Mouse (Mus musculus) brain, embryonic 14.5 days (tissue): ENCODE data around the gene Ttll6. TPM values are rescaled to one million over a fixed set of nuclear protein-coding genes. Genes with fewer than 3 reads are reported as not detected.

ENCODE experiments used
- DNase-seq: peaks from one replicate; pipeline ENCODE4 v3.0.0-alpha.2; 2011; ENCODE audit warnings: low read depth
- CTCF ChIP-seq: fragments of 200-500 bp; IDR thresholded peaks from 2 replicates; pipeline ENCODE4 v1.5.1; 2012; ENCODE audit warnings: inconsistent platforms, mild to moderate bottlenecking, moderate library complexity, borderline replicate concordance; ENCODE audit not compliant: insufficient read depth, insufficient read length; ENCODE audit errors: extremely low read depth
- POLR2A ChIP-seq: fragments of 200-500 bp; IDR thresholded peaks from 2 replicates; pipeline ENCODE4 v1.6.1; 2012; ENCODE audit warnings: mild to moderate bottlenecking, inconsistent platforms, borderline replicate concordance; ENCODE audit not compliant: poor library complexity, insufficient read depth, insufficient read length, severe bottlenecking; ENCODE audit errors: extremely low read depth
- polyA plus RNA-seq: library from polyadenylated mRNA; depleted of rRNA; stranded (reverse); fragments of >200 nt; gene quantifications from 2 replicates; pipeline ENCODE4 v1.2.3, GENCODE M21; 2012

Gene Ttll6
- polyA plus RNA-seq, 1 experiment = 0.86 TPM

DNA sequence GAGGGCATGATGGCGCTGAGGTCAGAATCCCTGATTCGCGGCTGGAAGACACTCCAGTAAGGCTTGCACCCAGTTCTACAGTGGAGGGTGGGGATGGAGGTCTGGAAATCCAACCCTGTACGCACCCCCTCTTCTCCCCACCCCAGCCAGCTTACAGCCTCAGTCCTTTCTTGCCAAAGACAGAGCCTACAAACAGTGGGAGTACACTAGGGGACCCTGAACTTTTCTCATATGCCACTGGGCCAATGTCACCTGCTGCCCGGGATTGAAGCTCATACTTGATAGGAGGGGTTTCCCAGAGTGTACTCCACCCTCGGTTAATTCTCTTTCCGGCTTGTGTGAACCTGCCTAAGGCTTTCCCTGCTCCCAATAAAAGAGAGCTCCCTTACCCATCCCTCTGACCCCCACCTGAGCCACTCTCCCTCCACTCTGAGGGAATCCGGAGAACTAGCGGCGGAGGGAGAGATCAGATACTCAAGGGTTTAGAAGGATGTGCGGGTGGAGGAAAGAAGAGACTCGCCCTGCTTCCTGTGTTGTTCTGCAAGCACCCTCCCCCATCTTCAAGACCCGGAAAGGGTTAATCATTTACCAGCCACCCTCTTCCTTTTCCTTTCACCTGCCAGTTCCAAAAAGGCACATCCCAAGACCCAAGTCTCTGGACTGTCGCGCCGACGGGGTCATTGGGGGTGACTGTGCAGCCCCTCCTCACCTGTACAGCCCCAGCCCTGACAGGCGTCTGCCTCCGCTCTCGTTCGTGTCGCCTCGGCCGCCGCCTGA is 39.1 kb downstream of the Ttll6 start:
- no peak for TF ChIP-seq POLR2A
- no peak for TF ChIP-seq CTCF
- no peak for DNase-seq

GRCm38 (mm10) chr11:96173288-96173840 is 39.8 kb downstream of the Ttll6 start:
- TF ChIP-seq POLR2A (no peak), CTCF (no peak)
- no peak for DNase-seq

DNA sequence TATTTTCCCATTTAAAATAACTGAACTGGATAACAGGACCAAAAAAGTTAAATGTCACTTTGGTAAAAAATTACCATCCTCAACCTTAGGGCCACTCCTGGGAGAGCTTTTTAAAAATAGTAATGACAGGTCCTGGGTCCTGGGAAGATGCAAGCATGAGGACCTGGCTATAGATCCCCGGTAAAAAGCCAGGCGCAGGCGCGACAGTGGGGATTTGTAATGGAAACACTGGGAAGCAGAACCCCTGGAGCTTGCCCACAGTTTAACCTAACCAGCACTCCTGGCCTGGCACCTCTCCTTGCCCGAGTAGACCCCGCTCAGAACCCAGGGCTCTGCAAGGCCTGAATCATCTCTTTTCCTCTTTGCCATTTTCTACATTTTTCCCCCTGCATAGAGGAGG is 41.3 kb downstream of the Ttll6 start:
- TF ChIP-seq CTCF (no peak), POLR2A (no peak)
- no peak for DNase-seq

DNA sequence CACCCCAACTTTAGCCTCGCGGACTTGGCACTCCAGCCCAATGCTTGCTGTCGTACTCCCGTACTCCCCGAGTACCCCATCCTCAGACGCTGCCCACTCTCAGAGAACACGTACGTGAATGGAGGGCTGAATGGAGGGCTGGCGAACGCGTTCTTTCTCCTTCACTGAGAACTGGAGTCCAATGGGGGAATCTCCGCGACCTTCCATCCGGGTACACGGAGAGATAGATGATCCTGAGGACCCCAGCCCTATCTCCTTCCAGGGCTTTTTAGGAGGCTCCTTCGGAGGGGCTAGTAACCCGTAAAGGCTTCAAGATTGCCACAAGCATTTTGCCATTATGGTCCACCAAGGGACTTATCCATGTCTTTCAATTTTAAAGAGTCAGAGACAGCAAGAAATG is 41.9 kb downstream of the Ttll6 start:
- TF ChIP-seq CTCF (no peak), POLR2A (no peak)
- DNase-seq = no peak

GRCm38 (mm10) chr11:96175951-96176530 is 42.5 kb downstream of the Ttll6 start:
- no peak for DNase-seq

GRCm38 (mm10) chr11:96176841-96177240 is 43.3 kb downstream of the Ttll6 start:
- TF ChIP-seq POLR2A (no peak), CTCF (no peak)
- no peak for DNase-seq

More at GRCm38 (mm10) chr11:96175951-96176530, 42.5 kb downstream of the Ttll6 start:
- TF ChIP-seq CTCF = no peak
- TF ChIP-seq POLR2A = no peak

- TF ChIP-seq CTCF = no peak
- TF ChIP-seq POLR2A = no peak
- no peak for DNase-seq
Observed at GRCm38 (mm10) chr11:96177546-96178174, 44.1 kb downstream of the Ttll6 start.

DNA sequence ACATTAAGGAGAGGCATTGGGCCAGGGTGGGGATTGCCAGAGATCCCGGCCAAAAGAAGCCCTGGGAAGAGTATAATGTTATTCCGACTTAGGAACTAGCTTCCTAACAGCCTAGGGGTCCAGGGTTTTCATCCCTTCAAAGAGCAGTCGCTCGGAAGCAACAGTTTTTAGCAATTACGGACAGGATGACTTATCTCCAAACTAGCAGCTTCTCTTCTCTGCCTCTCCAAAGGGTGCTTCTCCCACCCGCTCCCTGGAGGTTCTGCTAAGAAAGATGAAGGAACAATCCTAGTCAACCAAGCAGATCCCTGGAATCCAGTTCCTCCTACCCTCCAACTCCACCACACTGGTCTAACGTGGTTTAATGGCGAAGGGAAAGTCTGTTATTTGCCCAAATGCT is 44.8 kb downstream of the Ttll6 start:
- no peak for TF ChIP-seq CTCF
- no peak for TF ChIP-seq POLR2A
- DNase-seq = no peak

DNA sequence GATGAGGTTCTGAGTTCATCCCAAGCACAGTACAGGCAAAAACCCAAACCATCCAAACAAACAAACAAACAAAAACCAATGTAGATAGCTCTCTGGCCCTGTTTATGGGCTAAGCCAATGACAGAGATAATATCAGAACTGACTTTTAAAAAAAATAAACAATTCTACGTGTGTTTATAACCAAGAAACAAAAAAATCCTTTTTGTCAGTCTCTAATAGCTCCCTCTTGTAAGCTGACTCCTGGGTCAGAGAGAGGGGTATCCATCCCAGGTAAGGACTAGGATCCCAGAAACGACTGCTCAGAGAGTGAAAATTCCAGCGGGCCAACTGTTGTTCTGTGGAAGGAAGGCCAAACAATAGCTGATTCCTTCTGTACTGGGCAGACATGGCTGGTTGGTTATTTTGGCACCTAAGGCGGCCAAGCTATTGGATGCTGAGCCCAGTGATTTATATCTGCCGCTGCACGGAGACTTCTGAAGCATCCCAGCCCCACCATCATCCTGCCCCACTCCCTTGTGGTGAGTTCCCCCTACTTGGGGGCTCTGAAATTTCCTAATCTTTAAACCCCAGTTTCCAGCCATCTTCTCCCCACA is 45.4 kb downstream of the Ttll6 start:
- DNase-seq = no peak
- TF ChIP-seq CTCF = no peak
- TF ChIP-seq POLR2A = no peak

DNA sequence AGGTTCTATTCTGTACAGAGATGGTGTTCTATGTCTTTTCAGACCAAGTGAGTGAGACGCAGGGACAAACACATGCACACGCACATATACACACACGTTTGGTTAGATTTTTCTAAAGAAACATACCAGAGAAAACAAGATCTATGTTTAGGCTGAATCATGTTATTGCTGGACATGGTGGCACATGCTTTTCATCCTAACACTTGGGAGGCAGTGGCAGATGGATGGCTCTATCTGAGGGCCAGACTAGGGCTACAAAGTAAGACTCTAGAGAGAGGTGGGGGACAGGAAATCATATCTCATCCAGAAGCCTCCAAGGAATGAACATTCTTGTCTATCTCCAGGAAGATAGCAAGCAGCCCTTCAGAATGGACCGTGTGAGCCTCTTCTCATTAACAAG is 47.5 kb downstream of the Ttll6 start:
- no peak for DNase-seq
- no peak for TF ChIP-seq CTCF
- TF ChIP-seq POLR2A = no peak

DNA sequence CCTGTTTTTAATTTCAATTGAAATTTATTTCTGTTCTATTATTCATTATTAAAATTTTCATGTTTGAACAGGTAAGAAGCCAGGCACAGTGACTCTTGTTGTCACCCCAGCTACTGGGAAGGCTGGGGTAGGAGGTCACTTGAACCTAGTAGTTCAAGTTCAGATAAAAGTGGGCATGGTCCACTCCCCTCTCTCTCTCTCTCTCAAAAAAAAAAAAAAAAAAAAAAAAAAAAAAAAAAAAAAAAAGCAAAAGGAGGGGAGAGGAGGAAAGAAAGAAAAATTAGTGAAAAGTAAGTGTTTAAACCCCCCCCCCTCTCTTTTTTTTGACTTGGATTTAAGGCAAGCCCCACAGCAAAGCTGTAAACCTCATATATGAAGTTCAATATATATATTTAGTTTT is 50.6 kb downstream of the Ttll6 start:
- no peak for DNase-seq
- no peak for TF ChIP-seq CTCF

GRCm38 (mm10) chr11:96187321-96187720 is 53.7 kb downstream of the Ttll6 start:
- no peak for DNase-seq
- no peak for TF ChIP-seq POLR2A
- no peak for TF ChIP-seq CTCF
